Mouse (Mus musculus): ENCODE data around the gene Phex.

Phex gene

DNA sequence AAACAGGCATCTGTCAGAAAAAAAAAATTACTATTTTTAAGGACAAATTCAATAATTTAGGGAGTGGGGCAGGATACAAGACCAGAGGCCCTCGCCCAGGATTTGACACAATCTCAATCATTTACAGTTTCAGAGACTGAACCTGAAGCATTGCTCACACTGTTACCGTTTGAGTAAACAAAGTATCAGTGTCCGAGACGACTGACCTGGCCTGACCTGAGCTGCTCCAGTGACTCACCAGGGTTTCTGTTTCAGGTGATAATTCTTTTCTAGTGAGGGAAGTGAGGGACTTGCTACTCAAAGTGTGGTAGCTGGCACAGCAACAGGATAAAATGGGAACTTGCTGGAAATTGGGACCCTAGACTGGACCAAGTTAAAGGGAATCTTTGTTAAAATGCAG lies 80.4 kb downstream of the Phex start:
- TF ChIP-seq GATA4 (IDR thresholded peaks at IDR 0.05; ENCODE audit: insufficient replicate concordance, low read length): no peak

DNA sequence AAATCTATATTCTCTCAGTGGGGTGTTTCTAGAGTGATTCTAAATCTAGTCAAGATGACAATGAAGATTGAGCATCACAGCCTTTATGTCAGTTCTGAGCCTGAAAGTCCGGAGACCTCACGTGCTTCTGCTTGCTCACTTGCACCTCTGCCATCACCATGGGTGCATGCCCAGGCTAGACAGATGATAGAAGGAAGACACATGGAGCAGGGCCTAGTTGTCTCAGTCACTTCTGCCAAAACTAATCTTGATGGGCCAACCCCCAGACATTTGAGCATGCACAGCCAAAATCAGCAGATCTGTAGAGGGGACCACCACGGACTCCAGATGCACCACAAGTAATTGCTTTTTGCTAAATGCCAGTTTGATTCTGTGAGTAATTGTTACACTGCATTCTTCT lies 85.3 kb downstream of the Phex start:
- TF ChIP-seq GATA4 (IDR thresholded peaks at IDR 0.05; ENCODE audit: insufficient replicate concordance, low read length): no peak

GRCm38 (mm10) chrX:157328396-157328795 lies 86.7 kb downstream of the Phex start:
- TF ChIP-seq GATA4 (IDR thresholded peaks at IDR 0.05; ENCODE audit: insufficient replicate concordance, low read length): no peak

DNA sequence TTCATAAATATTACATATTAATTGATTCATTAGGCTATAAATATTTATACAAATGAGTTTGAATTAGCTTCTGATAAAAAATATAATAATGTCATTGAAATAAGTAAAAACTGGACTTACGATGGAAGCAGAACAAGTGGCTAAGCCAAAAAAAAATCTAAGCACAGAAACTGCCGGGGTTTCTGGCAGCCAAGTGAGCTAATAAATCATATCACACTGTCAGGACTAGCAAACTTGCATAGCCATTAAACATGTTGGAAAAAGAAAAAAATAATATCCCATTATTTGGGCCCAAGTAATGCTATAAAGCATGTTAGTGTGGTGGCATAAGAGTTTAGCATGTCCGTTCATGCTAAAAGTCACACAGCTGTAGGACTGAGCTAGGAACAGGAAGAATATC lies 87.4 kb downstream of the Phex start:
- no peak for TF ChIP-seq GATA4 (IDR thresholded peaks at IDR 0.05; ENCODE audit: insufficient replicate concordance, low read length)

GRCm38 (mm10) chrX:157324396-157324795 lies 90.7 kb downstream of the Phex start:
- no peak for TF ChIP-seq GATA4 (IDR thresholded peaks at IDR 0.05; ENCODE audit: insufficient replicate concordance, low read length)

- TF ChIP-seq GATA4 (IDR thresholded peaks at IDR 0.05; ENCODE audit: insufficient replicate concordance, low read length): no peak
Observed at GRCm38 (mm10) chrX:157310331-157310730, 104.8 kb downstream of the Phex start.

- no peak for TF ChIP-seq GATA4 (IDR thresholded peaks at IDR 0.05; ENCODE audit: insufficient replicate concordance, low read length)
Observed at GRCm38 (mm10) chrX:157308171-157308570, 106.9 kb downstream of the Phex start.

GRCm38 (mm10) chrX:157307411-157307810 lies 107.7 kb downstream of the Phex start:
- no peak for TF ChIP-seq GATA4 (IDR thresholded peaks at IDR 0.05; ENCODE audit: insufficient replicate concordance, low read length)

DNA sequence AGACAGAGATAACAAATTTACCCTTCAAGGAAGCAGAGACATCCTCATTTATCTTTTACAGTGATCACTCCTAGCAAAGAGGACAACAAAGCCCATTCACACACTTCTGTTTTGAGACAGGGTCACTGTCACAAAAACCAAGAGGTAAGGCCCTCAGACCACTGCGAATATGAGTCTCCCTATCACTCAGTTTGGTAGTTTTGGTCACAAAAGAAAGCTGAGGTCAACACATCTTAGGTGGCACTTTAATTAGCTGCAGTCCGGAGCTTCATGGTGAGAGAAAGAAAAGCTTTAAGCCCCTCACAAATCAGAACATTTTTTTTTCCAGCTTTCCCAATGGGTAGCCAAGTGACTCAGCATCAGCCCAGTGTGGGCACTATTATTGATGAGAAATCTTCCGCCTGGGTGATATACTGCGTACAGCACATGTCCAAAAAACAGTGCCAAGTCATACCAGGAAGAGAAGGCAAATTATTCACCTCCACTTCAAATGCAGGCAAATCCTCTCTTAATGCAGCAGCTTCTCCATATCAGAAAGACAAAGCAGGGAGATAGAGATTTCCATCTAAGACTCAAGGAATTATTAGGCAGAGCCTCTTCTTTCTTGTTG lies 108.2 kb downstream of the Phex start:
- no peak for TF ChIP-seq GATA4 (IDR thresholded peaks at IDR 0.05; ENCODE audit: insufficient replicate concordance, low read length)

- TF ChIP-seq GATA4 (IDR thresholded peaks at IDR 0.05; ENCODE audit: insufficient replicate concordance, low read length): no peak
Observed at GRCm38 (mm10) chrX:157305852-157306232, 109.3 kb downstream of the Phex start.

- no peak for TF ChIP-seq GATA4 (IDR thresholded peaks at IDR 0.05; ENCODE audit: insufficient replicate concordance, low read length)
Observed at GRCm38 (mm10) chrX:157305193-157305851, 109.8 kb downstream of the Phex start.

DNA sequence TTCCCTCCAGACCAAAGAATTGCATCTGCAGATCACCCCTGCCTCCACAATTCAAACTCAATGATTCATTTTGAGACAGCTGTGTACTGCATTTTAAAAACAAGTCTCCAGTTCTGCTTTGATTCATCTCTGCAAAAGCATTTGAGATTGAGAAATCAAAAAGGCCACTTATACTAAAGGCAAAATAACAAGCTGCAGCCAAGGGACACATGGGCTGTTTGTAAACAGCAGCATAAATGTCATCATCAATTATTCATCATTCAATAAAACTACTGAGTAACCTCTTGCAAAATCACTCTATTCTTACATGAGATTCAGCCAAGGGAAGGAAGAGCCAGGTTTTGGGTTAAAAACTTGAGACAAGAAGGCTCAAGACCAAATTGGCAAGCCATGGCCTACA lies 122.7 kb downstream of the Phex start:
- TF ChIP-seq GATA4 (IDR thresholded peaks at IDR 0.05; ENCODE audit: insufficient replicate concordance, low read length): no peak

GRCm38 (mm10) chrX:157276581-157276980 lies 138.5 kb downstream of the Phex start:
- TF ChIP-seq GATA4 (IDR thresholded peaks at IDR 0.05; ENCODE audit: insufficient replicate concordance, low read length): no peak

DNA sequence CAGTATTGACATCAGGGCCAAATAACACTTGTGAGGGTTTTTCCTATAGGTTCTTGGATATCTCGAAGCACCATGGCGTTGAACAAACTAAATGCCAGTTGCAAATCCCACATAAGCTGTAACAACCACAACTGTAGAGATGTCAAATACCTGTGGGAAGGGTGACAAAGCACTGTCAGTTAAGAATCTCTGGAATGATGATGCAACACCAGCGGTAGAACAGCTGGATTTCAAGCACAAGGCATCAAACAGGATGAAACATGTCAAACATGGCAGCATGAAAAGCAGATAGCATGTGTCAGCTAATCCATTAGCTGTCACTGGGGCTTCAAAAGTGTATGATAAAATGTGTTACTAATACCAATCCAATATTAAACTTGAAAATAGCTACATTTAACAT lies 141.8 kb downstream of the Phex start:
- no peak for TF ChIP-seq GATA4 (IDR thresholded peaks at IDR 0.05; ENCODE audit: insufficient replicate concordance, low read length)

GRCm38 (mm10) chrX:157271609-157272008 lies 143.5 kb downstream of the Phex start:
- no peak for TF ChIP-seq GATA4 (IDR thresholded peaks at IDR 0.05; ENCODE audit: insufficient replicate concordance, low read length)

DNA sequence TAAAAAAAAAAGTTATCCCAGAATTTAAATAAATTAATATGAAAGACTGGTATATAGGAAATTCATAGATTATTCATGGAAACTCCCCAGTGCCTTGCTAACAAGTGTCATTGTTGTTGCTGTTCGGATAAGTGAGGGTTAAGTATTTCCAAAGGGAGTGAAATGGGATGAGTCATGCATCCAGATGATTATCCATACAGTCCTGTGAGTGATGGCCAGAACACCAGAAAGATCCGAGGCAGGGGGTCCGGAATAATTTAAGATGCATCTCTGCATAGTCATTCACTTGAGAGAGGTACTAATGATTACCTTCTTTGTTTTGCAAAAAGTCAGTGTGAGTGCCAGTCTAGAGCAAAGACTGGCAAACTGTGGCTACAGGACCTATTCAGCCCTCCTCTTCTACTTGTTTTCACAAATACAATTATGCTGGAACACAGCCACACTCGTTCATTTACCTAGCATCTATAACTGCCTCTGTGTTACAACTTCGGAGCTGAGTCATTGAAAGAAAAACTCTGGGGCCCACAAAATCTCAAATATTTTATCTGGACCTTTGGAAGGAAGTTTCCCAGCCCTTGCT lies 145.3 kb downstream of the Phex start:
- no peak for TF ChIP-seq GATA4 (IDR thresholded peaks at IDR 0.05; ENCODE audit: insufficient replicate concordance, low read length)

DNA sequence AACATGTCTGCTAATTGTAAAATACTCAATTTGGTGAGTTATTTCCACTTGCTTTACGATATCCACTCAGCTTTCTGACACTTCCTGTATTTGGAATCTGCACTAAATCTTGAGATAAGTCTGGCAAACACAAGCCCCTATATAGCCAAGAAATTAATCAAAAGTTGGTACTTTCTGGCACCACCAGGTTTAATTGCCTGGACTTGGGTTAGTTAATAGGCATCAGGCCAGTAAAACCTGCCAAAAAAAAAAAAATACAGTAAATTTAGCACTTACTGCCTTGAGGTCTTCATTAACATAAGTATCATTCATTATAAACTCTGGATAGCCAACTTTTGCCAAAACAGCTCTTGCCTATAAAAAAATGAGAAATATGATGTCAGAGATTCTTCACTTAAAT lies 147.0 kb downstream of the Phex start:
- TF ChIP-seq GATA4 (IDR thresholded peaks at IDR 0.05; ENCODE audit: insufficient replicate concordance, low read length): no peak

All from liver, adult (tissue).